Comparison of ENCODE assay signal across 14 mouse cellular contexts in genomic region chr3:32614786-32615185, GRCm38 (mm10). TPM values are rescaled to one million over a fixed set of nuclear protein-coding genes. Genes with fewer than 3 reads are reported as not detected.
DNase-seq lines count a peak whose midpoint lies in the region; ATAC-seq and TF ChIP-seq lines count a peak whose summit lies in the region.
"Had no signal": no experiment of that assay in that cellular context is flagged by ENCODE, and none has a peak within 500 bp of the region (broad histone marks: within the 10 kb centered on the region; RNA-seq: fewer than 3 reads in every experiment).

No protein-coding gene starts in this region.

- no peak for TF ChIP-seq POLR2A in embryonic fibroblast, embryonic 13.5 days (IDR thresholded peaks at IDR 0.05; ENCODE audit: low read depth, low read length)

- H3K36me3 ChIP-seq in heart, embryonic 13.5 days: peaks cover 10% of the 10 kb centered on the region
- H3K36me3 ChIP-seq in lung, embryonic 16.5 days (ENCODE audit: control insufficient read depth, insufficient read depth, low read length): no peaks in the 10 kb centered on the region
- H3K36me3 ChIP-seq in neural tube, embryonic 14.5 days (ENCODE audit: control insufficient read depth, insufficient read depth, low read length): no peaks in the 10 kb centered on the region
- H3K36me3 ChIP-seq: embryonic facial prominence, embryonic 12.5 days had no signal

- no peak overlapping the region for H3K27ac ChIP-seq in heart, embryonic 13.5 days (replicated peaks)
- no peak overlapping the region; the same call in 1 of the 2 replicates for H3K27ac ChIP-seq in lung, embryonic 16.5 days (ENCODE audit: low read length)
- H3K27ac ChIP-seq in embryonic fibroblast, embryonic 13.5 days (ENCODE audit: insufficient read depth, low read length): peak overlapping the region; percentile 56
- no peak overlapping the region for H3K27ac ChIP-seq in neural tube, embryonic 14.5 days (ENCODE audit: low read depth, low read length)
- H3K27ac ChIP-seq: embryonic facial prominence, embryonic 12.5 days; limb, embryonic 12.5 days had no signal

- DNase-seq in heart, postnatal 4 days: no peak
- DNase-seq in lung, adult 18-20 months: no peak
- no peak for DNase-seq in embryo, embryonic 9.5 days (ENCODE audit: extremely low spot score)
- DNase-seq in urinary bladder, adult 18-20 months (ENCODE audit: low spot score in 2 of 2): no peak
- DNase-seq: cerebellum, adult 9-11 months; kidney, postnatal 10 days; spleen, adult 18-20 months; thymus, adult 18-20 months had no signal

- H3K4me1 ChIP-seq in heart, embryonic 13.5 days: peaks cover 31% of the 10 kb centered on the region
- H3K4me1 ChIP-seq in lung, embryonic 16.5 days (replicated peaks; ENCODE audit: control insufficient read depth, insufficient read depth, low read length): peaks cover 8% of the 10 kb centered on the region; the same call in 1 of the 2 replicates
- peaks cover 6% of the 10 kb centered on the region; the same call in 1 of the 2 replicates for H3K4me1 ChIP-seq in embryonic fibroblast, embryonic 13.5 days (ENCODE audit: control insufficient read depth, insufficient read depth, low read length)
- no peaks in the 10 kb centered on the region for H3K4me1 ChIP-seq in neural tube, embryonic 14.5 days (ENCODE audit: control insufficient read depth, insufficient read depth, low read length)

- 0 out of 2 replicates have a peak, but pooled peaks cover 3% of the 10 kb centered on the region for H3K9me3 ChIP-seq in heart, embryonic 13.5 days
- no peaks in the 10 kb centered on the region for H3K9me3 ChIP-seq in lung, embryonic 16.5 days (ENCODE audit: control insufficient read depth, low read length)
- H3K9me3 ChIP-seq in neural tube, embryonic 14.5 days (ENCODE audit: control insufficient read depth, low read length): no peaks in the 10 kb centered on the region
- H3K9me3 ChIP-seq: embryonic facial prominence, embryonic 12.5 days; limb, embryonic 12.5 days had no signal

- peak overlapping the region; percentile 73 for H3K4me2 ChIP-seq in heart, embryonic 13.5 days
- H3K4me2 ChIP-seq in lung, embryonic 16.5 days (ENCODE audit: low read depth, low read length): peak overlapping the region; percentile 34; the same call in 1 of the 2 replicates
- H3K4me2 ChIP-seq in neural tube, embryonic 14.5 days (ENCODE audit: low read depth, low read length): 0 out of 2 replicates have a peak overlapping the region, but pooled peaks have one; percentile 4

- no peak for TF ChIP-seq CTCF in embryonic fibroblast, embryonic 13.5 days (IDR thresholded peaks at IDR 0.05; ENCODE audit: borderline replicate concordance, insufficient read depth, low read length)

- no peaks in the 10 kb centered on the region for H3K27me3 ChIP-seq in heart, embryonic 13.5 days (replicated peaks)
- no peaks in the 10 kb centered on the region for H3K27me3 ChIP-seq in lung, embryonic 16.5 days (ENCODE audit: control insufficient read depth, insufficient read depth, low read depth, low read length)
- H3K27me3 ChIP-seq in neural tube, embryonic 14.5 days (ENCODE audit: control insufficient read depth, insufficient read depth, low read length): no peaks in the 10 kb centered on the region
- H3K27me3 ChIP-seq: embryonic facial prominence, embryonic 12.5 days; limb, embryonic 12.5 days had no signal

- H3K4me3 ChIP-seq in heart, embryonic 13.5 days: peak overlapping the region; percentile 74; the same call in 1 of the 2 replicates
- peak overlapping the region; percentile 1; the same call in 1 of the 2 replicates for H3K4me3 ChIP-seq in lung, embryonic 16.5 days (ENCODE audit: low read length)
- H3K4me3 ChIP-seq in embryonic fibroblast, embryonic 13.5 days (ENCODE audit: insufficient read depth, low read length): peak overlapping the region; percentile 27
- H3K4me3 ChIP-seq in neural tube, embryonic 14.5 days (ENCODE audit: low read depth, low read length): no peak overlapping the region

- ATAC-seq in heart, embryonic 13.5 days (ENCODE audit: extremely low read depth, insufficient number of reproducible peaks, low FRiP score, low TSS enrichment): no peak
- no peak for ATAC-seq in lung, embryonic 16.5 days (ENCODE audit: low read depth)
- ATAC-seq in neural tube, embryonic 14.5 days (ENCODE audit: low read depth): no peak

- WGBS in heart, embryonic 13.5 days: 69% methylated on average over 2 of the region's 2 CpGs
- WGBS in lung, embryonic 16.5 days: 61% methylated on average over 2 of the region's 2 CpGs
- 72% methylated on average over 2 of the region's 2 CpGs for WGBS in neural tube, embryonic 14.5 days

- no peak overlapping the region for H3K9ac ChIP-seq in heart, embryonic 13.5 days
- H3K9ac ChIP-seq in lung, embryonic 16.5 days (ENCODE audit: low read length): no peak overlapping the region
- no peak overlapping the region for H3K9ac ChIP-seq in neural tube, embryonic 14.5 days (replicated peaks; ENCODE audit: low read depth, low read length)
- H3K9ac ChIP-seq: embryonic facial prominence, embryonic 12.5 days; limb, embryonic 12.5 days had no signal

RNA-seq across cellular contexts. Expression of gene Gnb4, which starts 1.6 kb away (rescaled TPM):
- 50.4 and 53.4 TPM in 2 replicates for polyA plus RNA-seq in heart, embryonic 13.5 days (2015; fragmentation: Nextera tagmentation; extraction: Ambion mirVana)
- 10 to 100 TPM; 34.7 to 37.2 TPM for total RNA-seq in heart, postnatal 4 days (2021)
- 83.1 and 89.1 TPM in 2 replicates for polyA plus RNA-seq in lung, embryonic 16.5 days (2015; fragmentation: Nextera tagmentation; extraction: Ambion mirVana)
- 31.7 and 44.8 TPM in 2 replicates for polyA plus RNA-seq in embryonic fibroblast, embryonic 13.5 days (2011; ENCODE audit: insufficient read length, low read depth, missing spikeins)
- polyA plus RNA-seq in neural tube, embryonic 14.5 days (2014; fragmentation: Nextera tagmentation; extraction: Ambion mirVana): 98.5 and 108 TPM in 2 replicates

Comparison
In these comparisons a context has a peak if more than half of its experiments do, and no peak if none do; other contexts are left out.
1. H3K4me2 ChIP-seq: peak in every context shown above with its lines; median percentile 73 in heart, embryonic 13.5 days; 34 in lung, embryonic 16.5 days; 4 in neural tube, embryonic 14.5 days.